Mouse (Mus musculus) kidney, adult 11 months (tissue): ENCODE measurements around the gene Map4.
"Not testable (repeated sequence)": the region's sequence is repeated elsewhere in the genome, so short reads cannot be mapped to it uniquely, and the experiment has no call there.

Source experiments
- DNase-seq: peaks from one replicate; pipeline ENCODE4 v3.0.0; 2022

Gene Map4

GRCm38 (mm10) chr9:110071011-110071410 lies 139.8 kb downstream of the Map4 start:
- DNase-seq = no peak

DNA sequence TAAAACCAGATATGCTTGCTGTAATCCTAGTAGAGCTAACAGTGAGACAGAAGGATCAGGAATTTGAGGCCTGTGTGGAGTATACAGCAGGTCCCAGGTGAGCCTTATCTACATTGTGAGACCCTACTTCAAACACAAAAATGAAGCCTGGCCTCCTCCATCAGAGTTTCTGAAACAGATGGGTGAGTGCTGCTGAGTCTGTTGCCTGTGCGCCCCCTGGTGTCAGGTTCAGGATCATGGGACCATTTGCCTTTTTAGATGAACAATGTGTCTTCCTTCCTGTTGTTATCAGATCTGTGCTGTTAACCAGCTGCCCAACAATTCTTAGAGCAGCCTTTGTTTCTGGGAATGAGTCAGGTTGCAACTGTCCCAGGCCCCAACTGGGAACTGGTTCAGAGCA lies 140.6 kb downstream of the Map4 start:
- DNase-seq = peak; percentile 51

DNA sequence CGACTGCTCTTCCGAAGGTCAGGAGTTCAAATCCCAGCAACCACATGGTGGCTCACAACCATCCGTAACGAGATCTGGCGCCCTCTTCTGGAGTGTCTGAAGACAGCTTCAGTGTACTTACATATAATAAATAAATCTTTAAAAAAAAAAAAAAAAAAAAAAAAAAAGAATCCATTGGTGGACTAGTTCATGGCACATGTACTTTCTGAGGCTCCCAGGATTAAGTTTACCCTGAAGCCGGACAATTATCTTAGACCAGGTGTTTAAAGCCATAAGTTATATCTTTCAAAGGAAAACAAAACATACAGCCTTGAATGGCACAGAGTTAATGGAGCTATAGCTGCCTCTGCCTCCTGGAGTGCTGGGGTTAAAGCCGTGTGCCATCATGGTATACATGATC lies 145.2 kb downstream of the Map4 start:
- not testable (repeated sequence) for DNase-seq

GRCm38 (mm10) chr9:110081066-110081465 lies 149.8 kb downstream of the Map4 start:
- no peak for DNase-seq

- DNase-seq = no peak
These were observed 153.1 kb downstream of the Map4 start for GRCm38 (mm10) chr9:110084201-110084964.

DNA sequence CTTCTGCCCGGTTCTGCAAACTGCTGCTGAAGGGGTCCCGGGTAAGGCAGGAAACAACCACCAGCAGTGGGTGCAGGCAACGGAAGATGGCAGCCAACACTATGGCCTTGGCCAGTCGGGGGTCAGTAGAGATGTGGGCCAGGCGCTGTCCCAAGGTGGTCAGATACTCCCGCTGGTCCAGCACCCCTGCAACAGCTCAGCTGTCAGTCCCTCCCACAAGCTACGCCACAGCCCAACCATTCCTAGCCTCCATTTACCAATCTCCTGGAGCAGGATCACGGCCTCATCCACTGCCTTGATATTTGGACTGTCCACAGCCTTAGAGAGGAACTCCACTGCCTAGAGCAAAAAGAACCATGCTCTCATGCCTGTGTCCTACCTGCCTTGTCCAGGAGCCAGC lies 154.4 kb downstream of the Map4 start:
- no peak for DNase-seq

- no peak for DNase-seq
These were observed 162.0 kb downstream of the Map4 start for GRCm38 (mm10) chr9:110093303-110093702.

DNA sequence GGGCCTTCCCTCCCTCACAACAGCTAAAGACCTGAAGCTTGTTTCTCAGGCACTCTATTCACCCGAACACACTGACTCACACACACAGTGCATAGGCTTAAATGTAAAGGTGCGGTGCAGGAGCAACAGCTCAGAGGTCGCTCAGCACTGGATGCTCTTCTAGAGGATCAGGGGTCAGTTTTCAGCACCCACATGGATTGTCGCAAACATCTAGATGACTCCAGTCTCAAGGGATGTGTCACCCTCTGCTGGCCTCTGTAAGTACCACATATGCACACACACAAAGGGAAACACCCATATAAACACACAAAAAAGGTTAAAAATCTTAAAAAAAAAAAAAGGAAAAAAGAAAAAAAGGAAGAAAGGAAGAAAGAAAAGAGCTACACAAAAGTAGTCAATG lies 163.5 kb downstream of the Map4 start:
- DNase-seq = no peak

- DNase-seq = no peak
These were observed 166.5 kb downstream of the Map4 start for GRCm38 (mm10) chr9:110097791-110098190.

DNA sequence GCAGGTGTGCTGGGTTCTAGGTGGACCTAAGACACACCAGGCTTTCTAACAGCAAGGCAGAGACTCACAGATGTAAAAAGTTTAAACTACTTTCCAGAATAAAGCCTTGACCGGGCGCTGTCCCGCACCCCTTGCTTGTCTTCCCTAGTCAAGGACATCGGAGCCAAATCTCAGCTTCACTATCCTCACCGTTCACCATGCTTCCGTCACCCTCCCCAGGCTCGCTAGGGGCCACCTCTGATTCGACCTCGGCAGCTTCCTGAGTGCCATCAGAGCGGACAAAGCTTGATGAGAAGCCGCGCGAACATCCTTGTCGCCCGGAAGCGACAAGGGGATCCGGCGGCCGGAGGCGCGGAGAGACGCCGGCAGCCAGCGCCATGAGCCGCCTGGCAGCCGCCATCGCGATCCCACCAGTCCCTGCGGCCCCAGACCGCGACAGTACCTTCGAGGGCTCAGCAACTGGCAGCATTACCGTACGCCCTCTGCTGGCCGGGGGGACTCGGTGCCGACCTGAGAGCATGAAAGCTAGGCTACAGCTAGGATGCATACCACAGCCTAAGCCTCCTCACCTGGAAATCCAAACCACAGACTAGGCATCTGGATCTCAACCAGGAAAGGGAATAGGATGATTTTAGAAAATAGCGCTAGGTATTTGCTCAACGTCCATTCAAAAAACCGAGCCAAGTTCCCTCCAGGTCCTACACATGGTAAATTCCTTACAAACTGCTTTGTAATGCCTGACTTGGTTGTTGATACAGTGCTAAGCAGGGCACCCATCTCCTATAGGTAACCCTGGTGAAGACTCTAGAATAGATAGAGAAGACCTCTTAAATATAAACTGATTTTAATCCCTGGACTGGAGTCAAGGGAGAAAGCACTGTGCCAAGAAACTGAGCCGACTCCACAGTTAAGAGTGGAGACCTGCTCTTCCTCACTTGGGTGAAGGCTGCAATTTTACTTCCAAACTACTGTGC lies 169.7 kb downstream of the Map4 start:
- peak; percentile 88 for DNase-seq

GRCm38 (mm10) chr9:110116353-110116976 lies 185.2 kb downstream of the Map4 start:
- DNase-seq = no peak

DNA sequence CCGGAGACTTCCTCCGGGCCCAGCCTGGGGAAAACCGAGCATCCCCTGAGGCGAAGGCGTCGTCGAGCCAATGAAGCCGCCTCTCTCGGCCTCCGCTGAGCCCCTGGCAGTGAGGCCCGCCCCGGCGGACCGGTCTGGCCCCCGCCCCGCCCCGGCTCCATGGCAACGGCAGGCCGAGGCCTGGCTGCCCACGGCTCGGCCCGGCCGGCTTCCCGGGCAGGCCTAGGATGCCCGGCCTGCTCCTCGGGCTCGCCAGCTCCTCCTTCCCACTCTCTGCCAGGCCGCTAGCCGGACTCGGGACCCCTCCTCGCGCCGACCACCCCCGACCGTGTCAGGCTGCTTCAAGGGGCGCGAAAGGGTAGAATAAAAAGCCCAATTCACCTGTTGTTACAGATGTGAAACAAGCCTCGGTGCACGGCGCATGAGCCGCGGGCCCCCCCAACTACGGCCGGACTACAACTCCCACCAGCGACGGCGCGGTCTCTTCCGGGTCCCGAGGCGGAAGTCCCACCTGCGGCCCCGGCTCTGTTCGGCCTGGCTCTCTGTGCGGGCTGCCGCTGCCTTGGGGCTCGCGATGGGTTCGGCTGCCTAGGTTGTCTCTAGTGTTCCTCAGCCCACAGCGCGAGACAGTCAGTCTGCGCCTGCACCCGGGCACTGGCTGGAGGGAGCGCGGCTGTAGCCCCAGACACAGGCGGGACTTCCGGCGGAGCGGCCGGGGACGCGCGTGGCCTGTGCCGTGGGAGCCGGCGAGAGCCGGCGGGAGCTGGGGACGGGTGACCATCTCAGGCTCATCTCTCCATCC lies 185.9 kb downstream of the Map4 start, which contains the start of gene Smarcc1:
Smarcc1 (plus strand) TSS at position 732 of the 802 bp plus-strand sequence.
- peak; percentile 88 for DNase-seq

DNA sequence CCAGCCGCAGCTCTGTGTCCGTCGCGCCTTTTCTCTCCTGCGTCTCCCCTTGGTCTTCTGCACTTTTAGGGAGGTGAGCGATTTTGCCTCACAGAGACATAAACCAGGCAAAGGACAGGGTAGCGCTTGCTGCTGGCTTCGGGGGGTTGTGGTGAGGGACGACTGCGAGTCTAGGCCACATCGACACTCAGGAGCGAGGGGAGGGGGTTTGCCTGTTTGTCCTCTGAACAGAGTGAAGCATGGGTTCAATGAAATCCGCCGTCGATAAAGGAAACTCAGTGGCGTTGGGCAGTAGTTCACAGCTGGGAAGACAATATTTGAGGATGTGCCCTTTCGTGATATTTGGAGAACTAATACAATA lies 186.5 kb downstream of the Map4 start, which contains the start of gene Dhx30:
Dhx30 (minus strand) TSS at position 52 of the 361 bp plus-strand sequence.
- no peak for DNase-seq

GRCm38 (mm10) chr9:110118249-110118648 lies 187.0 kb downstream of the Map4 start:
- no peak for DNase-seq

GRCm38 (mm10) chr9:110121424-110121823 lies 190.2 kb downstream of the Map4 start:
- no peak for DNase-seq

GRCm38 (mm10) chr9:110123322-110123721 lies 192.1 kb downstream of the Map4 start:
- DNase-seq = no peak

- DNase-seq = not testable (repeated sequence)
These were observed 192.8 kb downstream of the Map4 start for GRCm38 (mm10) chr9:110124008-110124540.

DNA sequence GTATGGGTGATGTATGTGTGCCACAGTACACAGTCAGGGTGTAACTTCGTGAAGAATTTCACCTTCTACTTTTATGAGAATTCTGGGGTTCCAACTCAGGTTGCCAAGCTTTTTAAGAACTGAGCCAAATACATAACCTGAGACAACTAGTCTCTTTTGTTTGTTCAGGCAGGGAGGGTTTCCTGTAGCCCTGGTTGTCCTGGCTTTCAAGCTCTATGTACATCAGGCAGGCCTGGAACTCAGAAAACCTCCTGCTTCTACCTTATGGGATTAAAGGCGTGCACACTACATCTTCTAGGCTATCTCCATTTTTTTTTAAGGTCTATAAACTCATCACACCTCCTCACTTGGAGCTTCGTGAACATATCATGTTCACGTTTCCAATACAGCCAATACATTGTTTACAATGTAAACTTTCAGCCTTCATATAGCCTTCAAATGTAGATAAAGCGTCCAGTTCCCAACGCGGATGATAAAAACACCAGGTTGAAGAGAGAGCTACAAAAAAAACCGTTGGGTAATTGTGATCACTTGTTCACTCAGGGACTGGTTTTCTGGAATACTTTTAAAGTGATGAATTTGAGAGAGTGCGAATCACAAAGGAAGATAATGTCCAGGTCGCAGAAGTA lies 199.8 kb downstream of the Map4 start:
- no peak for DNase-seq

GRCm38 (mm10) chr9:110131525-110132197 lies 200.4 kb downstream of the Map4 start:
- DNase-seq = peak; percentile 99

DNA sequence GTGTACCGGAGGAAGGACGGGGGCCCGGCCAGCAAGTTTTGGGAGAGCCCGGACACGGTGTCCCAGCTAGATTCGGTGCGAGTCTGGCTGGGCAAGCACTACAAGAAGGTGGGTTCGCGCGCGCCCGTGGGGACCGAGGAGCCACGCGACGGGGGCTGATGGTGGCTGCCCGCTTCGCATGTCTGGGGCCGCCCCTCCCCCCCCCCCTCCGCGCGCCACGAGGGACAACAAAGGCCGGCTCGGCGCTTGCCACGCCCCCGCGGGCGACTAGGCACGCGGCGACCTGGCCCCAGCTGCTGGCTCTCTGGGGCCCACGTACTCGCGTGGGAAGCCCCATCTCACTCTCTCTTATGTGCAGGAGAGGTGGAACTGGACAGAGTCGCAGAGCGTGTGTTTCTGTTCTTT lies 200.9 kb downstream of the Map4 start:
- DNase-seq = no peak

DNA sequence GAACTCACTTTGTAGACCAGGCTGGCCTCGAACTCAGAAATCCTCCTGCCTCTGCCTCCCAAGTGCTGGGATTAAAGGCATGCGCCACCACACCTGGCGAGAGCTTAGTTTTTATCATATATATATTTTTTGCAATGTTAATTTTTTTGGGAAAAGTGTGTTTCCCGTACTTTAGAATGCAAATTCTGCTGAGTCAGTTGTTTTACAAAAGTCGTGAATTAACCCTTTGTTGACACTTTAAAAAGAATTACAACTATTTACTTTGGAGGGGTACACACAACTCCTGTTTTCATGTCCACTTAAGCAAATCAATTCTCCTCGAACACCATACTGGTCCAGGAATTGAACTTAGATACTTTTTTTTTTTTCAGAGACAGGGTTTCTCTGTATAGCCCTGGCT lies 201.7 kb downstream of the Map4 start:
- no peak for DNase-seq
